Mouse (Mus musculus) heart, embryonic 13.5 days (tissue): Measurements from ENCODE around the gene Cbfb. TPM values are rescaled to one million over a fixed set of nuclear protein-coding genes. Genes with fewer than 3 reads are reported as not detected.
A peak's percentile ranks its signal among the peaks of the same experiment; 100 is the strongest.

Experiments used
- ATAC-seq: fragments of 200-750 bp; cut with Nextera tagmentation; 2 replicates; pipeline ENCODE4 v1.8.0; 2017; ENCODE audit warnings: moderate TSS enrichment; ENCODE audit not compliant: insufficient number of reproducible peaks, low FRiP score, low TSS enrichment; ENCODE audit errors: extremely low read depth
- H3K27ac ChIP-seq: fragments of 300-500 bp; sonication (generic); replicated peaks from 2 replicates; pipeline ENCODE4 v1.5.1; 2015; ENCODE audit warnings: moderate library complexity, mild to moderate bottlenecking, inconsistent platforms
- H3K27me3 ChIP-seq: fragments of 300-500 bp; sonication (generic); replicated peaks from 2 replicates; pipeline ENCODE4 v1.6.1; 2015; ENCODE audit warnings: mild to moderate bottlenecking, inconsistent platforms
- H3K36me3 ChIP-seq: fragments of 300-500 bp; sonication (generic); 2 replicates; pipeline ENCODE4 v1.6.1; 2015; ENCODE audit warnings: mild to moderate bottlenecking, inconsistent platforms
- H3K4me1 ChIP-seq: fragments of 300-500 bp; sonication (generic); 2 replicates; pipeline ENCODE4 v1.6.1; 2015; ENCODE audit warnings: inconsistent platforms
- H3K4me2 ChIP-seq: fragments of 300-500 bp; sonication (generic); 2 replicates; pipeline ENCODE4 v1.6.1; 2015; ENCODE audit warnings: inconsistent platforms, mild to moderate bottlenecking, moderate library complexity
- H3K4me3 ChIP-seq: fragments of 300-500 bp; sonication (generic); 2 replicates; pipeline ENCODE4 v1.5.1; 2015; ENCODE audit warnings: moderate library complexity, mild to moderate bottlenecking, inconsistent platforms
- H3K9ac ChIP-seq: fragments of 300-500 bp; sonication (generic); 2 replicates; pipeline ENCODE4 v1.6.1; 2015; ENCODE audit warnings: inconsistent platforms, mild to moderate bottlenecking, moderate library complexity
- H3K9me3 ChIP-seq: fragments of 300-500 bp; sonication (generic); 2 replicates; pipeline ENCODE4 v1.6.1; 2016; ENCODE audit warnings: inconsistent platforms
- WGBS: fragments of 180-500 bp; shearing (Covaris S2); methylation state at CpG from one replicate; pipeline ENCODE4 v1.1.7; 2015; ENCODE audit warnings: mixed read lengths; 5-methylcytosine and 5-hydroxymethylcytosine counted together
- polyA plus RNA-seq: library from polyadenylated mRNA; unstranded; fragments of >200 nt; fragmentation: Nextera tagmentation; extraction: Ambion mirVana; gene quantifications from 2 replicates; pipeline ENCODE4 v1.2.1, GENCODE M21; 2015

Gene Cbfb
- polyA plus RNA-seq, 1 experiment from 2014 or later = 39.4 TPM

DNA sequence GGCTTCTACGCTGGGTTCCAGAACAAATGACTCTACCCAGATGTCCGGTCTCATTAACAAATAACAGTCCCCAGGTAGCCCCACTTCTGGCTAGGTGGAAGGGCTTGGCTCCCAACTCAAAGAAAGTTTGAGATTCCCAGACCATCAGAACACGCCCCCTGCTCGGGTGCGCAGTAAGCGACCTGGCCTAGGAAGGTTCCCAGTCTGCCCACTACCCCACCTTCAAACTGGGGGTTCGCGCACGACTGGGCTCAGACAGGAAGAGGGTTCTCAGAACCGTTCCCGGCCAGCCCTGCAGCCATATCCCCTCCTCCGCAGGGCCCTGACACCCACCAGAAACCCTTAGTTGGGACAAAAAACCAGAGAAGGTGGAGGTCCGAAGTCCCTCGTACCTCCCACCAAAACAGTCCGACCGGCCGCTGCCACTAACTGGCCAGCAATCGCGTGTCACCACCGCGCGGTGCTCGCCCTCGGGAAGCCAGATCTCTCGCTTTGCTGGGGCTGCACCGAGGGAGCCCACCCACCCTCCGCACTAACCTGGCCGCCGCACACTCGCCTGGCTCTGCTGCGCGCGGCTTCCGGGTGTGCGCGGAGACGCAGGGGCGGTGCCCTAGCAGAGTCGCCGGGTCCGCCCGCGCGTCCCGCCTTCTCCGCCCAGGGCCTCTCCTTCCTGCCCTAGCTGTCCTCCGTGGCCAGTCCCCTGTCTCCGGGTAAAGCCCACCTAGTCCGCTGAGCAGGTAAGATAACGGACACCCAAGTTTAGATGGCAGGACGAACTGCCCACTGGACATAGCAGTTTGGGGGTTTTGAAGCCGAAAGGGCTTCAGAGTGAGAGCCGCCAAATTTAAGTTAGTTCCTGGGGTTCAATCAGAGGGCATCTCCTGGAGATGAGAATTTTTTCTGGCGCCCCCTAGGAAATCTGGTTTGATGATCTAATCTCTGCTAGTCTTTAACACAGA, 93.8 kb downstream of the Cbfb start, which contains the start of the genes Tradd and Fbxl8:
Gene Tradd (minus strand): TSS at position 586 of the 959 bp plus-strand sequence.
Gene Fbxl8 (plus strand): TSS at position 625 of the 959 bp plus-strand sequence.
- peak within 1 kb of the TSS; percentile 96 for H3K4me2 ChIP-seq
- peaks cover 85% of the 10 kb centered on the region for H3K27me3 ChIP-seq
- WGBS = 1% methylated on average over 54 of the region's 54 CpGs
- H3K4me3 ChIP-seq = peak within 1 kb of the TSS; percentile 84
- peaks cover 39% of the 10 kb centered on the region for H3K4me1 ChIP-seq
- H3K27ac ChIP-seq = no peak within 1 kb of the TSS
- peak within 1 kb of the TSS; percentile 88 for H3K9ac ChIP-seq
- 0 out of 2 replicates have a peak, but pooled peaks have one; percentile 30 for ATAC-seq
- H3K36me3 ChIP-seq = no peaks in the 10 kb centered on the region
- 0 out of 2 replicates have a peak, but pooled peaks cover 6% of the 10 kb centered on the region for H3K9me3 ChIP-seq

DNA sequence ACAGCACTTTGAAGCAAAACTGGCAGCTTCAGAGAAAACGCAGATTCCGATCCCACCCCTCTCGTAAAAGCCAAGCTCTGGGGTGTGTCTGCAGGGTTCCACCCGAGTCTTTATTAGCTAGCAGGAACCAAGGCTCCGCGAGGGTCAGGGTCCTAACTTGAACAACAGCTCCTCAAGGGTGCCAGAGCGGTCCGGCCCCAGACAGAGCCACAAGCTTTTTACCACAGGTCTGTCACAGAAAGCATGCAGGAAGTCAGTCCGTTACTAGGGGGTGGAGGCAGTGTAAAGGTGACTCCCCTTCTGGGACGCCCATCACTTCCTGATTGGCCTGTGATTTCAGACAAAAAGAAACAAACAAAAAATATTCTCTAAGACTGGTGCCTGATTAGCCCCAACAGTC, 94.7 kb downstream of the Cbfb start:
- Histone ChIP-seq H3K4me1 (peaks cover 38% of the 10 kb centered on the region), H3K36me3 (no peaks in the 10 kb centered on the region), H3K4me3 (peak overlapping the region; percentile 84), H3K27ac (no peak overlapping the region), H3K4me2 (peak overlapping the region; percentile 96), H3K9ac (peak overlapping the region; percentile 88), H3K9me3 (0 out of 2 replicates have a peak, but pooled peaks cover 6% of the 10 kb centered on the region), H3K27me3 (peaks cover 85% of the 10 kb centered on the region)
- ATAC-seq = no peak
- 15% methylated on average over 10 of the region's 10 CpGs for WGBS

DNA sequence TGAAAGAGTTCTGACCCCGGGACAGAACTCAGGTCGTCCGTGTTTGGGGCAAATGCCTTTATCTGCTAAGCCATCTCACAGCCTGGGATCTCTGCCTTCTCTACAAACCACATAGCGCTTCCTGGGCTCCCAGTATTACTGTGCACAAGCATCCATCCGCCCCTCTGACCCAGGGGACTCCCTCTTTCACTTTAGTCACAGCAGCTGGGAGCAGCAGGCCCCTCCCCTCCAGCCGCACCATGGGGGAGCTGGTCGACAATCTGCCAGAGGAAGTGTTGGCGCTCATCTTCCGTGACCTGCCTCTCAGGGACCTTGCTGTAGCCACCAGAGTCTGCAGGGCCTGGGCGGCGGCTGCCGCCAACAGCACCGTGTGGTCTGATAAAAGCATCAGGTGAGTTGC, 96.3 kb downstream of the Cbfb start:
- WGBS = 39% methylated on average over 13 of the region's 13 CpGs
- Histone ChIP-seq H3K9me3 (0 out of 2 replicates have a peak, but pooled peaks cover 6% of the 10 kb centered on the region), H3K27me3 (peaks cover 85% of the 10 kb centered on the region), H3K9ac (no peak overlapping the region), H3K27ac (no peak overlapping the region), H3K36me3 (no peaks in the 10 kb centered on the region), H3K4me1 (peaks cover 45% of the 10 kb centered on the region), H3K4me2 (no peak overlapping the region), H3K4me3 (no peak overlapping the region)
- ATAC-seq = no peak

Other genes with a start within 250 kb of the Cbfb start
- gene Ces2e, start 244.4 kb upstream of the Cbfb start, polyA plus RNA-seq = not detected in 2 replicates
- not detected in 2 replicates for gene Ces2f, start 223.3 kb upstream of the Cbfb start, polyA plus RNA-seq
- 1.4 and 2.0 TPM in 2 replicates for gene Ces2g, start 209.0 kb upstream of the Cbfb start, polyA plus RNA-seq
- not detected in 2 replicates for gene Ces2h, start 169.8 kb upstream of the Cbfb start, polyA plus RNA-seq
- not detected in 2 replicates for gene Ces3a, start 122.1 kb upstream of the Cbfb start, polyA plus RNA-seq
- not detected in 2 replicates for gene Ces3b, start 86.9 kb upstream of the Cbfb start, polyA plus RNA-seq
- gene Ces4a, start 38.9 kb upstream of the Cbfb start, polyA plus RNA-seq = not detected in 2 replicates
- gene D230025D16Rik, start 54.5 kb downstream of the Cbfb start, polyA plus RNA-seq = 17.3 and 18.2 TPM in 2 replicates
- gene B3gnt9, start 84.5 kb downstream of the Cbfb start, polyA plus RNA-seq = 11.8 and 14.5 TPM in 2 replicates
- gene Tradd, start 93.9 kb downstream of the Cbfb start, polyA plus RNA-seq = 18.3 and 18.8 TPM in 2 replicates
- 3.2 and 3.3 TPM in 2 replicates for gene Fbxl8, start 94.0 kb downstream of the Cbfb start, polyA plus RNA-seq
- 0.15 TPM in 1 of 2 replicates, not detected in the other for gene Hsf4, start 99.1 kb downstream of the Cbfb start, polyA plus RNA-seq
- gene Nol3, start 105.5 kb downstream of the Cbfb start, polyA plus RNA-seq = 2.5 and 2.7 TPM in 2 replicates
- gene 4931428F04Rik, start 119.2 kb downstream of the Cbfb start, polyA plus RNA-seq = 6.0 and 6.5 TPM in 2 replicates
- gene Exoc3l, start 125.4 kb downstream of the Cbfb start, polyA plus RNA-seq = 15.5 and 15.9 TPM in 2 replicates
- 58.7 and 59.3 TPM in 2 replicates for gene E2f4, start 127.0 kb downstream of the Cbfb start, polyA plus RNA-seq
- 2.3 and 2.6 TPM in 2 replicates for gene Elmo3, start 134.9 kb downstream of the Cbfb start, polyA plus RNA-seq
- gene Lrrc29, start 155.6 kb downstream of the Cbfb start, polyA plus RNA-seq = 0.96 and 1.2 TPM in 2 replicates
- gene Tmem208, start 155.7 kb downstream of the Cbfb start, polyA plus RNA-seq = 75.9 and 92.9 TPM in 2 replicates
- 1.9 and 2.0 TPM in 2 replicates for gene Fhod1, start 177.3 kb downstream of the Cbfb start, polyA plus RNA-seq
- gene Slc9a5, start 178.2 kb downstream of the Cbfb start, polyA plus RNA-seq = 1.3 and 1.4 TPM in 2 replicates
- 0.23 and 0.42 TPM in 2 replicates for gene Plekhg4, start 202.6 kb downstream of the Cbfb start, polyA plus RNA-seq
- gene Kctd19, start 242.8 kb downstream of the Cbfb start, polyA plus RNA-seq = not detected in 2 replicates
- gene Lrrc36, start 242.9 kb downstream of the Cbfb start, polyA plus RNA-seq = 0.08 and 0.28 TPM in 2 replicates